Mouse (Mus musculus): ENCODE data around the gene 1700019D03Rik. TPM values are rescaled to one million over a fixed set of nuclear protein-coding genes. Genes with fewer than 3 reads are reported as not detected.

Gene 1700019D03Rik
- polyA plus RNA-seq, 1 experiment from 2014 or later: 5.7 TPM

DNA sequence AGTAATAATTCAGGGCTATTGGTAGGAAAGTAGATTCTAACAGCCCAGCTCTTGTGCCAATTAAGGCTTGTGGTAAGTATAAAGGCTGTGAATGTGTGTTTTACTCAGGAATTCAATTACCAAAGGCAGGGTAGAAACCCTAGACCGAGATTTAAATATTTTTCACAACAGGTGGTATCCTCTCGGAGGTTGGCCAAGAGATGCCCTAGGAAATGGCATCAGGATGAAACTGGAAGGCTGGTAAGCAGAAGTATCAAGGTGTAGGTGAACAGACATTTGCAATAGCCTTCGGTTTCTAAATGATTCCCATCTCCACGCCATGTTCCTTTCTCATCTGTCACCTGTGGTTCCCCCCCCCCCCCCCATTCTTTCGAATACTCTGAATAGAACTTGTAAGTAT is 4.4 kb downstream of the 1700019D03Rik start:
- H3K27me3 ChIP-seq (replicated peaks): no peaks in the 10 kb centered on the region
- no peaks in the 10 kb centered on the region for H3K4me1 ChIP-seq
- no peak overlapping the region for H3K4me3 ChIP-seq
- no peak overlapping the region for H3K27ac ChIP-seq
- no peaks in the 10 kb centered on the region for H3K36me3 ChIP-seq
- H3K9ac ChIP-seq: no peak overlapping the region
- no peaks in the 10 kb centered on the region for H3K9me3 ChIP-seq
- no peak overlapping the region for H3K4me2 ChIP-seq (replicated peaks)
- no peak for ATAC-seq (ENCODE audit: low FRiP score, low read depth)
- WGBS: 58% methylated on average over 5 of the region's 5 CpGs

- Histone ChIP-seq H3K27ac (no peak overlapping the region), H3K36me3 (no peaks in the 10 kb centered on the region), H3K9me3 (no peaks in the 10 kb centered on the region), H3K4me1 (no peaks in the 10 kb centered on the region), H3K4me2 (replicated peaks) (no peak overlapping the region), H3K27me3 (replicated peaks) (no peaks in the 10 kb centered on the region), H3K9ac (no peak overlapping the region), H3K4me3 (no peak overlapping the region)
- no peak for ATAC-seq (ENCODE audit: low FRiP score, low read depth)
- WGBS: 90% methylated on average over 6 of the region's 6 CpGs
Observed at GRCm38 (mm10) chr1:53014716-53015115, 5.3 kb downstream of the 1700019D03Rik start.

GRCm38 (mm10) chr1:52986692-52987091 is 33.3 kb downstream of the 1700019D03Rik start:
- no peak for ATAC-seq (ENCODE audit: low FRiP score, low read depth)
- WGBS: 74% methylated on average over 5 of the region's 5 CpGs
- Histone ChIP-seq H3K4me1 (no peaks in the 10 kb centered on the region), H3K4me3 (no peak overlapping the region), H3K9me3 (no peaks in the 10 kb centered on the region), H3K4me2 (replicated peaks) (no peak overlapping the region), H3K9ac (no peak overlapping the region), H3K27ac (no peak overlapping the region), H3K27me3 (replicated peaks) (no peaks in the 10 kb centered on the region), H3K36me3 (no peaks in the 10 kb centered on the region)

DNA sequence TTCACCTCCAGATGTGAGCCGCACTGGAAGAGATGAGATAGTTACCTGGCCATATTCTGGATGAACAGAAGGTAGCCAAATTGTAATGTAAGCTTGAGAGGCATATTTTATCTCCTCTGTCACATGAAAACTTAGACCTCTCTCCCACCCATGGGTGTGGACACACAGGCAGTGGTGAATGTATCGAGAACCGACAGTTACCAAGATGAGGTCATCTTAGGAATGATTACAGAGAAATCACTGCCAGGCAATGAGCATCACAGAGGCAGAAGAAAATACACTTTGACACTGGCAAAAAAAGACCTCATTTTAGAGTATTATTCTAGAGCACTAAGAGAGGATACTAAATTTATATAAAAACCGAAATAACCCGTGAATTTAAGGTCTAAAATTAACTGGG is 46.8 kb downstream of the 1700019D03Rik start:
- H3K4me3 ChIP-seq: no peak overlapping the region
- no peaks in the 10 kb centered on the region for H3K4me1 ChIP-seq
- no peak overlapping the region for H3K4me2 ChIP-seq (replicated peaks)
- no peak overlapping the region for H3K9ac ChIP-seq
- no peaks in the 10 kb centered on the region for H3K9me3 ChIP-seq
- no peak for ATAC-seq (ENCODE audit: low FRiP score, low read depth)
- H3K27ac ChIP-seq: no peak overlapping the region
- no peaks in the 10 kb centered on the region for H3K36me3 ChIP-seq
- no peaks in the 10 kb centered on the region for H3K27me3 ChIP-seq (replicated peaks)
- 81% methylated on average over 5 of the region's 5 CpGs for WGBS

DNA sequence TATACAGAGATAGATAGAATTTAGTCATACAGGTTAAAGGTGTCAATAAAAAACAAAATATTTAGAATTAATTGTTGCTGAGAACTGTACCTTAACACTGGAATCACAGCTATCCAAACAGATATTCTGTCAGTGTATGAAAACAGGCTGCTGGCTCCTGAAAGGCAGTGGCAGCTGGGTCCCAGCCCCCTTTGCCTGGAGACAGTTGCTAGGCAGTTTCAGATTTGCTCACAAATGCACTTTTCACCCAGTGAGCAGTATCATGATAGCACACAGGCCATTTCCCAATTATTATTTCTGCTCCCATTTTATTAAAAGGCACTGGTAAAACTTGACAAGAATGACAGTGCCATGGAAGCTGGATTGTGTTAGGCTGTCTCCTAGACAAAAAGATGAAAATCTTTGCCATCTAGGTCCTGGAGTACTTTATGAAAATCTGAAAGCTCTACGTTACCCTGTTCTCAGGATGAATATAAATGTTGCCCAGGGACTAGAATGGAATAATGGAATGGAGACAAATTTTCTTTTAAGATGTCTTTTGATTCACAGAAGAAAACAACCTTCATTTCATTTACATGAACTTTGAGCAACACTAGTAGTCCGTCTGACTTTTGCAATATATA is 48.0 kb downstream of the 1700019D03Rik start:
- no peaks in the 10 kb centered on the region for H3K36me3 ChIP-seq
- no peak overlapping the region for H3K9ac ChIP-seq
- H3K27ac ChIP-seq: no peak overlapping the region
- WGBS: 85% methylated on average over 2 of the region's 2 CpGs
- H3K4me3 ChIP-seq: no peak overlapping the region
- H3K4me1 ChIP-seq: no peaks in the 10 kb centered on the region
- H3K9me3 ChIP-seq: no peaks in the 10 kb centered on the region
- H3K27me3 ChIP-seq (replicated peaks): no peaks in the 10 kb centered on the region
- peak; percentile 71; the same call in 1 of the 2 replicates for ATAC-seq (ENCODE audit: low FRiP score, low read depth)
- no peak overlapping the region for H3K4me2 ChIP-seq (replicated peaks)

GRCm38 (mm10) chr1:52964581-52964980 is 55.4 kb downstream of the 1700019D03Rik start:
- H3K4me2 ChIP-seq (replicated peaks): no peak overlapping the region
- no peak overlapping the region for H3K9ac ChIP-seq
- H3K36me3 ChIP-seq: no peaks in the 10 kb centered on the region
- whole genome bisulfite sequencing: 81% methylated on average over 8 of the region's 8 CpGs
- no peaks in the 10 kb centered on the region for H3K4me1 ChIP-seq
- 0 out of 2 replicates have a peak, but pooled peaks have one; percentile 33 for ATAC-seq (ENCODE audit: low FRiP score, low read depth)
- no peaks in the 10 kb centered on the region for H3K9me3 ChIP-seq
- no peaks in the 10 kb centered on the region for H3K27me3 ChIP-seq (replicated peaks)
- H3K27ac ChIP-seq: no peak overlapping the region
- no peak overlapping the region for H3K4me3 ChIP-seq

DNA sequence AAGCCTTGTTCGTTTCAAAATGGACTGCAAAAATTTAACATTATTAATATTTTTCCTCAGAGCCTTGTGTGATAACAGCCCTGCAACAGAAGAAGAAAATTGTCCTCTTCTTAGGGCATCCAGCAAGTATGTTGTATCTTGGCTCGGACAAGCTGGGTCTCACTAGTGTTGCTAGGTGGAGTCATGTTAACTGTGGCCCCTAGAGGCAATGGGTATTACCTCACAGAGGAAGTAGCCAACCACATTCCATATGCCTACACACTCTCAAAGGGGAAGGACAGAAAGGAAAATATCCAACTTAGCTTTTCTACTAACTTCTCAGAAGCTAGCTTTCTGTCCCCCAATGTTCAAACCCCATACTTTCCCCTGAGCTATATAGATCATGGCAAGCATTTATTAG is 56.9 kb downstream of the 1700019D03Rik start:
- H3K4me3 ChIP-seq: no peak overlapping the region
- H3K36me3 ChIP-seq: no peaks in the 10 kb centered on the region
- no peak for ATAC-seq (ENCODE audit: low FRiP score, low read depth)
- H3K27ac ChIP-seq: no peak overlapping the region
- H3K9ac ChIP-seq: no peak overlapping the region
- no peaks in the 10 kb centered on the region for H3K27me3 ChIP-seq (replicated peaks)
- no peaks in the 10 kb centered on the region for H3K4me1 ChIP-seq
- no peak overlapping the region for H3K4me2 ChIP-seq (replicated peaks)
- WGBS: 84% methylated on average over 2 of the region's 2 CpGs
- no peaks in the 10 kb centered on the region for H3K9me3 ChIP-seq

DNA sequence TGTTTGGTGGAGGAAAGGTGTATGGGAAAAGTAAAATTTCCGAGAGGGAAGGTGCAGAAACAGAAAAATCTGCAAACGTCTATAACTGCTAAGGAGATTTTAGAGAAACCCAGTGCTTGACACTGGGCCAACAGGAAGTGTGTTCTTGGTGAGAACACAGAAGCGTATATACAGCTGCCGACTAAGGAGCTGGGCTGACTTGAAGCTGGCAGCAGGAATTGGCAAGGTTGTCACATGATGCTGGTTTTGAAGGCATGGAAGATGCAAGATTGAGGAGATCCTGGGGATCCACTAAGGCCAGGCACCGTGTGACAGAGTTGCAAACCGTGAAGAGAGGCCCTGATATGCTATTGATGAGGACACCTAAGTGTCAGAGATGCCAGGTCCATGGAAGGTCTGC is 59.8 kb downstream of the 1700019D03Rik start:
- WGBS: 85% methylated on average over 6 of the region's 6 CpGs

DNA sequence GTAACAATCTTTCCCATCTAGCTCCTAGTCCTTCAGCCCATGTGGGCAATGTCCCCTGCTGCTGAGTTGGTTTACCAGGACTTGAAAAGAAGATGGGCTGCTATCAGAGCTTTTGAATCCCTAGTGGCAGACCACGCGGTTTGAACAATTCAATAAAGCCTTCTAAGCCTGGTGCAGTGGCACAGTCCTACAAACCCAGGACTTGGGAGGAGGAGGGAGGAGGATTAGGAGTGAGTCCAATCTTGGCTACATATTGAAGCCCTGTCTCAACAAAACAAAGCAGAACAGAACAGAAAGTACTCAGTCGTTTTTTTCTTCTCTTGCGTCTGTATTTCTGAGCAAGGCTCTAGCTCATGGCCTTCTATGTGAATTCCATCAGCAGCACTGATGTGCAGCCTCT is 63.2 kb downstream of the 1700019D03Rik start:
- Histone ChIP-seq H3K9ac (no peak overlapping the region), H3K9me3 (no peaks in the 10 kb centered on the region), H3K36me3 (no peaks in the 10 kb centered on the region), H3K27me3 (replicated peaks) (no peaks in the 10 kb centered on the region), H3K4me1 (peaks cover 18% of the 10 kb centered on the region), H3K4me2 (replicated peaks) (no peak overlapping the region), H3K27ac (no peak overlapping the region), H3K4me3 (no peak overlapping the region)
- WGBS: 80% methylated on average over 4 of the region's 4 CpGs
- ATAC-seq (ENCODE audit: low FRiP score, low read depth): no peak

More for the DNA sequence above, 59.8 kb downstream of the 1700019D03Rik start:
- Histone ChIP-seq H3K9me3 (no peaks in the 10 kb centered on the region), H3K36me3 (no peaks in the 10 kb centered on the region), H3K27ac (no peak overlapping the region), H3K4me3 (no peak overlapping the region), H3K9ac (no peak overlapping the region), H3K27me3 (replicated peaks) (no peaks in the 10 kb centered on the region), H3K4me2 (replicated peaks) (no peak overlapping the region), H3K4me1 (no peaks in the 10 kb centered on the region)
- no peak for ATAC-seq (ENCODE audit: low FRiP score, low read depth)

DNA sequence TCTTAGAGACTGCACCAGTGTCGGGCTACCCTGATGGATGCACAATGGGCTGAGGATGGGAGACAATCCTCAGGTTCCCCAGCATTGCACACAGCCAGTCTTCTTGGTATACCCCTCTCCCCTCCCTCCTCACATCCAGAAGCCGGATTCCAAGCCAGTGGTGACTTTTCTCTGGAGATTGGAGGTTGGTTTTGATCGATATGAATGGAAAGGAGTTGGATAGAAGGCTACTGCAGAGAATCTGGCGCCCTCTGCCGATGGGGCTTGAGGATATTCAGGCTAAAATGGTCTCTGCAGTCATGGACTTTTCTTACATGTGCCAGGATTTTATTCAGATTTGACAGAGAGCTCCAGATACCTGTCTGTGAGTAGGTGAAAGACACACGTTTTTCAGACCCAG is 64.9 kb downstream of the 1700019D03Rik start:
- Histone ChIP-seq H3K9ac (no peak overlapping the region), H3K36me3 (no peaks in the 10 kb centered on the region), H3K4me1 (peaks cover 18% of the 10 kb centered on the region), H3K4me2 (replicated peaks) (no peak overlapping the region), H3K27ac (no peak overlapping the region), H3K9me3 (no peaks in the 10 kb centered on the region), H3K4me3 (no peak overlapping the region), H3K27me3 (replicated peaks) (no peaks in the 10 kb centered on the region)
- ATAC-seq (ENCODE audit: low FRiP score, low read depth): no peak
- WGBS: 46% methylated on average over 6 of the region's 6 CpGs

DNA sequence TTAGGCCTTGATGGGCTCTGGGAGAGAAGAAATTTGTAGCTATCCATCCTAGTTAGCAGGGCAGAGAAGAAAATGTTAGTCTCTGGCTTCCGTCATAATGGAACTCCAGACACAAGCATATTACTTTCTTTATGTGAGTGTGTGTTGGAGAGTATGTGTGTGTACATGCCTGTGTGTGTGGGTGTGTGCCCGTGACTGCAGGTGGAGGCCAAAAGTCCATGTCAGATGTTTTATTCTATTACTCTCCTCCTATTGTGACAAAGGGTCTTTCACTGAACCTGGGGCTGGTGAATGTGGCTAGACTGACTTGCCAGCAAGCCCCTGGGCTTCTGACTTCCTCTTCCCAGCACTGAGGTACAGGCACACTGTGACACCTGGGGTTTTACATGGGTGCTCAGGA is 65.5 kb downstream of the 1700019D03Rik start:
- Histone ChIP-seq H3K36me3 (no peaks in the 10 kb centered on the region), H3K4me1 (peaks cover 18% of the 10 kb centered on the region), H3K9me3 (no peaks in the 10 kb centered on the region), H3K27ac (no peak overlapping the region), H3K4me2 (replicated peaks) (no peak overlapping the region), H3K4me3 (no peak overlapping the region), H3K27me3 (replicated peaks) (no peaks in the 10 kb centered on the region), H3K9ac (no peak overlapping the region)
- ATAC-seq (ENCODE audit: low FRiP score, low read depth): no peak
- 78% methylated on average over 2 of the region's 2 CpGs for WGBS

- peak; percentile 56 for ATAC-seq (ENCODE audit: low FRiP score, low read depth)
- H3K4me1 ChIP-seq: peaks cover 18% of the 10 kb centered on the region
- H3K4me2 ChIP-seq (replicated peaks): peak overlapping the region; percentile 98
- no peak overlapping the region for H3K9ac ChIP-seq
- H3K36me3 ChIP-seq: no peaks in the 10 kb centered on the region
- 4% methylated on average over 4 of the region's 4 CpGs for WGBS
- H3K27ac ChIP-seq: no peak overlapping the region
- H3K9me3 ChIP-seq: no peaks in the 10 kb centered on the region
- H3K4me3 ChIP-seq: no peak overlapping the region
- H3K27me3 ChIP-seq (replicated peaks): no peaks in the 10 kb centered on the region
Observed at GRCm38 (mm10) chr1:52953548-52953947, 66.4 kb downstream of the 1700019D03Rik start.

All from neural tube, embryonic 12.5 days (tissue).